11 mouse cellular contexts compared by ENCODE assay signal in the genomic region with DNA sequence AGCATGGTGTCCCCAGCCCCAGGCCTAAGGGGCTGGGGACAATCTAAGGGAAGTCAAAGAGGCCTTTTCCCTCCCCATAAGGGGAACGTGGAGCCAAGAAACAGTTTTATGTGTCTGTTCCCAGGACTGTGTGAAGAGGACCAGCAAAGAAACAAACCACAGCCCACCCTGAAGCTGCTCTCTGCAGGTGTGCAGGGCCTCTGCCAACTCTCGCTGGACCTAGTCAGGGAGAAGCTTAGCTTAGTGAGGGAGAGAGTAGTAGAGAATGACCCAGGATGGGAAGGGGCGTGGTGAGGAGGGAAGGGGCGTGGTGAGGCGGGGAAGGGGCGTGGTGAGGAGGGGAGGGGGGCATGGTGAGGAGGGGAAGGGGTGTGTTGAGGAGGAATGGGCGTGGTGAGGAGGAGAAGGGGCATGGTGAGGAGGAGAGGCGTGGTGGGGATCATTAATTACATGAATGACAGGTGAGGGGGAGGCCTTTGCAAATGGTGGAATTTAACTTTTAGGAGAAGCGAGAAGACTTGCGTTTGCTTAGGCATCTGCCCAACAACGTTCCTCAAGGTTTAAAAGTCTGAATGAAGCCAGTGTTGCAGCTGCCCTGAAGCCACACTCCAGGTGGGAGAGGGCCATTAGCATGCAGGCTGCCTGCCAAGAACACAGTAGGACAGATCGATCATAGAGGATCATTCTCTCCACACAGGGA. TPM values are rescaled to one million over a fixed set of nuclear protein-coding genes. Genes with fewer than 3 reads are reported as not detected.
DNase-seq lines count a peak whose midpoint lies in the region; ATAC-seq lines count a peak whose summit lies in the region.
"Had no signal": no experiment of that assay in that cellular context is flagged by ENCODE, and none has a peak within 500 bp of the region (broad histone marks: within the 10 kb centered on the region; RNA-seq: fewer than 3 reads in every experiment).

No protein-coding gene starts in this region.

- no peaks in the 10 kb centered on the region for H3K9me3 ChIP-seq in midbrain, embryonic 10.5 days (replicated peaks)
- no peaks in the 10 kb centered on the region for H3K9me3 ChIP-seq in midbrain, embryonic 13.5 days
- no peaks in the 10 kb centered on the region for H3K9me3 ChIP-seq in limb, embryonic 10.5 days (replicated peaks)
- H3K9me3 ChIP-seq in stomach, embryonic 15.5 days = no peaks in the 10 kb centered on the region

- no peak overlapping the region for H3K27ac ChIP-seq in midbrain, embryonic 10.5 days (replicated peaks)
- H3K27ac ChIP-seq in midbrain, embryonic 13.5 days = no peak overlapping the region
- H3K27ac ChIP-seq in limb, embryonic 10.5 days = peak overlapping the region; percentile 27; the same call in 1 of the 2 replicates
- H3K27ac ChIP-seq in stomach, embryonic 15.5 days = no peak overlapping the region

- H3K4me2 ChIP-seq in midbrain, embryonic 13.5 days (replicated peaks) = no peak overlapping the region
- H3K4me2 ChIP-seq in stomach, embryonic 15.5 days = peak overlapping the region; percentile 34

- DNase-seq in cerebellum, postnatal 10 days = peak; percentile 28 to 42
- DNase-seq in cerebellum, adult 11 months = no peak
- peak; percentile 44 for DNase-seq in midbrain, embryonic 10.5 days (ENCODE audit: low spot score)
- DNase-seq in limb, embryonic 10.5 days (ENCODE audit: low spot score) = peak; percentile 72
- no peak for DNase-seq in natural killer cell, adult 2 months (ENCODE audit: low spot score in 2 of 2)
- no peak for DNase-seq in adrenal gland, postnatal 36 days
- DNase-seq: layer of hippocampus, adult 9-11 months; lung, postnatal 36 days had no signal

- no peak overlapping the region for H3K4me3 ChIP-seq in midbrain, embryonic 10.5 days
- no peak overlapping the region for H3K4me3 ChIP-seq in midbrain, embryonic 13.5 days (replicated peaks)
- peak overlapping the region; percentile 16 for H3K4me3 ChIP-seq in limb, embryonic 10.5 days
- H3K4me3 ChIP-seq in stomach, embryonic 15.5 days (replicated peaks) = no peak overlapping the region

- H3K36me3 ChIP-seq in midbrain, embryonic 10.5 days = no peaks in the 10 kb centered on the region
- H3K36me3 ChIP-seq in midbrain, embryonic 13.5 days = no peaks in the 10 kb centered on the region
- H3K36me3 ChIP-seq in limb, embryonic 10.5 days = no peaks in the 10 kb centered on the region
- no peaks in the 10 kb centered on the region for H3K36me3 ChIP-seq in stomach, embryonic 15.5 days

- no peak overlapping the region for H3K9ac ChIP-seq in midbrain, embryonic 13.5 days (replicated peaks)
- H3K9ac ChIP-seq in stomach, embryonic 15.5 days = no peak overlapping the region

- no peaks in the 10 kb centered on the region for H3K27me3 ChIP-seq in midbrain, embryonic 10.5 days (ENCODE audit: low read depth, poor library complexity, severe bottlenecking)
- no peaks in the 10 kb centered on the region for H3K27me3 ChIP-seq in midbrain, embryonic 13.5 days
- H3K27me3 ChIP-seq in limb, embryonic 10.5 days (ENCODE audit: low read depth, poor library complexity, severe bottlenecking) = no peaks in the 10 kb centered on the region
- no peaks in the 10 kb centered on the region for H3K27me3 ChIP-seq in stomach, embryonic 15.5 days (replicated peaks)

- peaks cover 8% of the 10 kb centered on the region for H3K4me1 ChIP-seq in midbrain, embryonic 10.5 days
- no peaks in the 10 kb centered on the region; the same call in 1 of the 2 replicates for H3K4me1 ChIP-seq in midbrain, embryonic 13.5 days (replicated peaks)
- H3K4me1 ChIP-seq in limb, embryonic 10.5 days = peaks cover 10% of the 10 kb centered on the region
- peaks cover 8% of the 10 kb centered on the region; the same call in 1 of the 2 replicates for H3K4me1 ChIP-seq in stomach, embryonic 15.5 days

- ATAC-seq in midbrain, embryonic 13.5 days = no peak
- peak; percentile 58 for ATAC-seq in stomach, embryonic 15.5 days (ENCODE audit: insufficient read depth, low FRiP score, low read depth)

- WGBS in midbrain, embryonic 10.5 days = 4% methylated on average over 12 of the region's 12 CpGs
- 7% methylated on average over 12 of the region's 12 CpGs for WGBS in midbrain, embryonic 13.5 days
- 4% methylated on average over 12 of the region's 12 CpGs for WGBS in limb, embryonic 10.5 days
- WGBS in stomach, embryonic 15.5 days = 8% methylated on average over 12 of the region's 12 CpGs

RNA-seq across cellular contexts. Expression of gene Dnmbp, which starts 9.3 kb away (rescaled TPM):
- 16.5 and 17.0 TPM in 2 replicates for polyA plus RNA-seq in midbrain, embryonic 10.5 days (2016; fragmentation: Nextera tagmentation; extraction: Ambion mirVana)
- 9.8 and 10.8 TPM in 2 replicates for polyA plus RNA-seq in midbrain, embryonic 13.5 days (2015; fragmentation: Nextera tagmentation; extraction: Ambion mirVana)
- 19.4 and 22.0 TPM in 2 replicates for polyA plus RNA-seq in limb, embryonic 10.5 days (2016; fragmentation: Nextera tagmentation; extraction: Ambion mirVana)
- polyA plus RNA-seq in stomach, embryonic 15.5 days (2015; fragmentation: Nextera tagmentation; extraction: Ambion mirVana) = 29.9 and 31.7 TPM in 2 replicates
- total RNA-seq in adrenal gland, postnatal 36 days (2021) = 10 to 100 TPM; 12.6 to 13.3 TPM

RNA-seq across cellular contexts. Expression of gene Cpn1, which starts 37.1 kb away (rescaled TPM):
- polyA plus RNA-seq in midbrain, embryonic 10.5 days (2016; fragmentation: Nextera tagmentation; extraction: Ambion mirVana) = 0.22 and 0.42 TPM in 2 replicates
- 0.16 and 0.24 TPM in 2 replicates for polyA plus RNA-seq in midbrain, embryonic 13.5 days (2015; fragmentation: Nextera tagmentation; extraction: Ambion mirVana)
- 0.10 TPM in 1 of 2 replicates, not detected in the other for polyA plus RNA-seq in limb, embryonic 10.5 days (2016; fragmentation: Nextera tagmentation; extraction: Ambion mirVana)
- polyA plus RNA-seq in stomach, embryonic 15.5 days (2015; fragmentation: Nextera tagmentation; extraction: Ambion mirVana) = 52.6 and 56.8 TPM in 2 replicates
- under 1 TPM in 1 of 2 experiments, not detected in 1; 0.26 TPM for total RNA-seq in adrenal gland, postnatal 36 days (2021)
- total RNA-seq: neutrophil, adult 5-6 weeks had no signal

Comparison
In these comparisons a context has a peak if more than half of its experiments do, and no peak if none do; other contexts are left out.
1. DNase-seq: peak in cerebellum, postnatal 10 days (2 of 2), midbrain, embryonic 10.5 days (single experiment) and limb, embryonic 10.5 days (single experiment); none in cerebellum, adult 11 months (single experiment), natural killer cell, adult 2 months (0 of 2) and adrenal gland, postnatal 36 days (0 of 2).
2. RNA of gene Cpn1, which starts 37.1 kb away (polyA plus RNA-seq): 52.6 to 56.8 TPM in stomach, embryonic 15.5 days; 0.22 to 0.42 TPM in midbrain, embryonic 10.5 days, 0.16 to 0.24 TPM in midbrain, embryonic 13.5 days and 0.10 TPM in limb, embryonic 10.5 days; every median in the first group is over 10 times any median in the second.